Mouse (Mus musculus) hematopoietic stem cell, adult 5-6 weeks (primary cell): ENCODE measurements around the gene Olfr644. TPM values are rescaled to one million over a fixed set of nuclear protein-coding genes. Genes with fewer than 3 reads are reported as not detected.
A peak's percentile ranks its signal among the peaks of the same experiment; 100 is the strongest.

Experiments used
- ATAC-seq, 2 experiments: fragments of 125-278 bp in 1 of 2; replicated peaks in 1 of 2; 2 replicates each; pipeline ENCODE4 v1.8.0; 2016 to 2017; ENCODE audit warnings: inconsistent platforms in 2 of 2, mild to moderate bottlenecking in 2 of 2, moderate number of reproducible peaks in 2 of 2, low read depth in 1 of 2, moderate TSS enrichment in 1 of 2; ENCODE audit not compliant: low FRiP score in 2 of 2, poor library complexity in 2 of 2, severe bottlenecking in 2 of 2, insufficient read depth in 1 of 2, low TSS enrichment in 1 of 2
- total RNA-seq: library from RNA; stranded (forward); fragments of 172-1452, 232-1000 nt; gene quantifications from 2 replicates; pipeline ENCODE4 v1.2.3, GENCODE M21; 2017

Gene Olfr644
- total RNA-seq = 0.10 and 0.38 TPM in 2 replicates

- ATAC-seq = no peak
Observed at GRCm38 (mm10) chr7:104071769-104072168, at the start of gene Olfr644. TSS of gene Olfr644 (minus strand) at chr7:104071869.

GRCm38 (mm10) chr7:104104757-104104972, 33.0 kb upstream of the Olfr644 start, which contains the start of gene Olfr646:
TSS of gene Olfr646 (plus strand) at chr7:104104873.
- ATAC-seq = no peak

- ATAC-seq = peak; percentile 100
Observed at GRCm38 (mm10) chr7:104103913-104104756, 32.5 kb upstream of the Olfr644 start.

- no peak for ATAC-seq
Observed at GRCm38 (mm10) chr7:104085365-104085764, 13.7 kb upstream of the Olfr644 start, which contains the start of gene Olfr645. TSS of gene Olfr645 (minus strand) at chr7:104085465.

GRCm38 (mm10) chr7:104061345-104061744, 10.3 kb downstream of the Olfr644 start, which contains the start of gene 4930516K23Rik:
TSS of gene 4930516K23Rik (minus strand) at chr7:104061445.
- ATAC-seq = no peak

- no peak for ATAC-seq
Observed at GRCm38 (mm10) chr7:104059215-104059614, 12.5 kb downstream of the Olfr644 start.

- no peak for ATAC-seq
Observed at GRCm38 (mm10) chr7:104052566-104052965, 19.1 kb downstream of the Olfr644 start, which contains the start of gene Olfr642. TSS of gene Olfr642 (minus strand) at chr7:104052666.

- ATAC-seq = peak in 1 of 2 experiments; percentile 32; a peak in 1 of 4 replicates
Observed at GRCm38 (mm10) chr7:104050745-104051144, 20.9 kb downstream of the Olfr644 start.

- ATAC-seq = no peak
Observed at GRCm38 (mm10) chr7:104035145-104035544, 36.5 kb downstream of the Olfr644 start, which contains the start of gene Olfr641. TSS of gene Olfr641 (plus strand) at chr7:104035445.

- ATAC-seq = no peak
Observed at GRCm38 (mm10) chr7:104026978-104027377, 44.7 kb downstream of the Olfr644 start.

GRCm38 (mm10) chr7:104025473-104025872, 46.2 kb downstream of the Olfr644 start, which contains the start of gene Olfr640:
TSS of gene Olfr640 (minus strand) at chr7:104025573.
- ATAC-seq = no peak

- no peak; a peak in 1 of 4 replicates for ATAC-seq
Observed at GRCm38 (mm10) chr7:104021651-104022050, 50.0 kb downstream of the Olfr644 start.

- ATAC-seq = no peak; a peak in 1 of 4 replicates
Observed at GRCm38 (mm10) chr7:104018953-104019352, 52.7 kb downstream of the Olfr644 start.

- ATAC-seq = no peak
Observed at GRCm38 (mm10) chr7:104017203-104017602, 54.5 kb downstream of the Olfr644 start, which contains the start of gene Olfr639. TSS of gene Olfr639 (minus strand) at chr7:104017303.

Other genes starting within 250 kb of the Olfr644 start
- gene Hbb-bs, start 243.8 kb downstream of the Olfr644 start, total RNA-seq = 47.4 and 80.7 TPM in 2 replicates
- not detected in 2 replicates for gene Hbb-bh2, start 231.3 kb downstream of the Olfr644 start, total RNA-seq
- gene Hbb-bh1, start 228.7 kb downstream of the Olfr644 start, total RNA-seq = not detected in 2 replicates
- gene Hbb-y, start 218.7 kb downstream of the Olfr644 start, total RNA-seq = not detected in 2 replicates
- not detected in 2 replicates for gene Olfr66, start 185.6 kb downstream of the Olfr644 start, total RNA-seq
- not detected in 2 replicates for gene Olfr64, start 177.4 kb downstream of the Olfr644 start, total RNA-seq
- gene Olfr65, start 168.4 kb downstream of the Olfr644 start, total RNA-seq = not detected in 2 replicates
- not detected in 2 replicates for gene Olfr631, start 143.0 kb downstream of the Olfr644 start, total RNA-seq
- 1.6 TPM in 1 of 2 replicates, not detected in the other for gene Olfr632, start 137.5 kb downstream of the Olfr644 start, total RNA-seq
- gene Olfr633, start 127.4 kb downstream of the Olfr644 start, total RNA-seq = not detected in 2 replicates
- not detected in 2 replicates for gene Olfr635, start 100.7 kb downstream of the Olfr644 start, total RNA-seq
- not detected in 2 replicates for gene Olfr638, start 73.1 kb downstream of the Olfr644 start, total RNA-seq
- gene Olfr639, start 54.6 kb downstream of the Olfr644 start, total RNA-seq = 0.13 TPM in 1 of 2 replicates, not detected in the other
- gene Olfr640, start 46.3 kb downstream of the Olfr644 start, total RNA-seq = not detected in 2 replicates
- gene Olfr641, start 36.4 kb downstream of the Olfr644 start, total RNA-seq = not detected in 2 replicates
- 0.56 TPM in 1 of 2 replicates, not detected in the other for gene Olfr642, start 19.2 kb downstream of the Olfr644 start, total RNA-seq
- not detected in 2 replicates for gene 4930516K23Rik, start 10.4 kb downstream of the Olfr644 start, total RNA-seq
- gene Olfr645, start 13.6 kb upstream of the Olfr644 start, total RNA-seq = not detected in 2 replicates
- 0.38 TPM in 1 of 2 replicates, not detected in the other for gene Olfr646, start 33.0 kb upstream of the Olfr644 start, total RNA-seq
- gene Ubqln5, start 58.0 kb upstream of the Olfr644 start, total RNA-seq = 0.25 TPM in 1 of 2 replicates, not detected in the other
- not detected in 2 replicates for gene Olfr643, start 65.5 kb upstream of the Olfr644 start, total RNA-seq
- 0.13 and 0.30 TPM in 2 replicates for gene Ubqln3, start 71.4 kb upstream of the Olfr644 start, total RNA-seq
- gene Ubqlnl, start 78.7 kb upstream of the Olfr644 start, total RNA-seq = 0.05 TPM in 1 of 2 replicates, not detected in the other
- gene Olfm5, start 93.0 kb upstream of the Olfr644 start, total RNA-seq = 2.5 TPM in 1 of 2 replicates, not detected in the other
- gene Olfr648, start 111.5 kb upstream of the Olfr644 start, total RNA-seq = not detected in 2 replicates
- gene Olfr649, start 124.1 kb upstream of the Olfr644 start, total RNA-seq = not detected in 2 replicates
- gene Trim6, start 146.9 kb upstream of the Olfr644 start, total RNA-seq = 9.3 and 16.7 TPM in 2 replicates
- 49.1 and 62.5 TPM in 2 replicates for gene Trim34a, start 172.6 kb upstream of the Olfr644 start, total RNA-seq
- gene Trim5, start 216.2 kb upstream of the Olfr644 start, total RNA-seq = 13.5 and 21.6 TPM in 2 replicates
- 124 and 139 TPM in 2 replicates for gene Trim12a, start 243.6 kb upstream of the Olfr644 start, total RNA-seq